Mouse (Mus musculus) hindlimb bud, embryonic 11.5 days (tissue): Measurements from ENCODE around the gene Chaf1a.

ENCODE experiments used
- DNase-seq: peaks from one replicate; pipeline ENCODE4 v3.0.0-alpha.2; 2012; ENCODE audit warnings: low read depth, low spot score; ENCODE audit errors: extremely low spot score

Gene Chaf1a

DNA sequence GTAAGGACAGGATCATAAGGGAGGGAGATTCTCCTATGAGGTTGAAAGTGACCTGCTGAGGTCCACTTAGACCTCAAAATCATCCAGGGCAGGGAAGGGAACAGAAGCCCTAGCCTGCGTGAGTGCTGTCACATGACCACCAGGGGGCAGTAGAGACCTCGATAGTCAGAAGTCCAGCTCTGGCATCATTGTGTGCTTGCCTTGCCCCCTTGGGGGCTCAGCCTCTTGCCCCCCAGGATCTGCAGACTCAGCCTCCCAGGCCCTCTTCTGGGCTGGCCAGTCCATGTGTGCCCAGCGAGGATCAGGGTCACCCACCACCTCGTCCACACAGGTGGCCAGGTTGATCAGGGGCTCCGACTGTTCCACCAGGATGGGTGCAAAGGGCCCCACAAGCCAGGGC is 71.6 kb downstream of the Chaf1a start:
- peak; percentile 67 for DNase-seq

- DNase-seq = no peak
Observed at GRCm38 (mm10) chr17:56112743-56113142, 72.5 kb downstream of the Chaf1a start.

DNA sequence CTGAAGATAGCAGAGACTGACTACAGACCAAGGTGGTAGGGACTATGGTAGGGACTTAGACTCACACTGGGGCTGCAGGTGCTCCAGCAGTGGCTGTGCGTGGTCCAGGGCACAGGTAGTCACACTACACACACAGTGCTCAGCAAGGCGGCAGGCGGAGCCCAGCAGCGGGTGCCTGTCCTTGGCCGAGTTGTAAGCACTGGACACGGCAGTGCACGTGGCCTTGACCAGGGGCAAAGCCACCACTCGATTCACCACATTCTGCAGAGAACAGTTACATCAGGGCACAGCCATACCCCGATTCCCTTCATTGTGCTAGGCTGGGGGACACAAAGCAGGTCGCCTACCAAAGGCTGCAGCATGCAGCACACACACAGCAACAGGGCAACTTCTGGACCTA is 76.0 kb downstream of the Chaf1a start:
- DNase-seq = no peak

- no peak for DNase-seq
Observed at GRCm38 (mm10) chr17:56117251-56117710, 77.0 kb downstream of the Chaf1a start, which contains the start of gene Plin5. Plin5 (minus strand) TSS chr17:56117596.

DNA sequence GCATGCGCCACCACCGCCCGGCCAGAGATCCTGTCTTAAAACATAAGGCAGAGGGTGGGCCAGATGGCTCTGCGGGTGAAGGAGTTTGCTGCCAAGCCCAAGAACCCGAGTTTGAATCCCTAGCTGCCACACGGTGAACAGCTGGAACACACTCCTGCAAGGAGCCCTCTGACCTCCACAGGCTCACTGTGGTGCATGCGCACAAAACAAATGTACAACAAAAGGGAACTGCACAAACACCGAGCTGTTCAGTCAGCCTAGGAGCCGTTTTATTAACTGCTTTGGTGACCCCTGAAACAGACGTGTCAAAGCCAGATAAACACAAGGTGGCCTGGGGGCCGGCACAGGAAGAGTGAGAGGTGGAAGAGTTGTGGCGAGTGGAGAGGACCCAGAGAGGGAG is 79.2 kb downstream of the Chaf1a start:
- no peak for DNase-seq

- no peak for DNase-seq
Observed at GRCm38 (mm10) chr17:56119981-56120880, 80.0 kb downstream of the Chaf1a start.

DNA sequence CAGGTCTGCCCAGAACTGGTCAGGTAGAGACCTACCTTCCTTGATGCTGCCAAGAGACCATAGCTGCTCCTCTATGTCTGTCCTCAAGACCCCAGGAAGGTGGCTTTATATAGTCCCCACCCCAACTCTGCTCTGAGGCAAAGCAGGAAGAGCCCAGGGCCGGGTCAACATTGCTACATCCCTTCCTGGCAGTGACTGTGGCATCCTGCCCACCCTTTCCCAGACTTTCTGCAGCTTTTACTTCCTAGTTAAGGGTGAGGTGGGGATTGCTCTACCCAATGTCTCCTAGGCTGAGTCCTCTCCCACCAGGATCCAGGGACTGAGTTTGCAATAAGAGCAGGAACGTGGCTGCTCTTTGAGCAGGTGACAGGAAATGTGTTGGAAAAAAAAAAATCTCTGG is 81.6 kb downstream of the Chaf1a start, which contains the start of gene Lrg1:
TSS of gene Lrg1 (minus strand) at position 176 of the 400 bp plus-strand sequence.
- no peak for DNase-seq
